Mouse (Mus musculus): ENCODE measurements around the gene Dxo. TPM values are rescaled to one million over a fixed set of nuclear protein-coding genes. Genes with fewer than 3 reads are reported as not detected.

Gene Dxo
- total RNA-seq, 2 experiments from 2014 or later: 36.6 to 40.8 TPM

DNA sequence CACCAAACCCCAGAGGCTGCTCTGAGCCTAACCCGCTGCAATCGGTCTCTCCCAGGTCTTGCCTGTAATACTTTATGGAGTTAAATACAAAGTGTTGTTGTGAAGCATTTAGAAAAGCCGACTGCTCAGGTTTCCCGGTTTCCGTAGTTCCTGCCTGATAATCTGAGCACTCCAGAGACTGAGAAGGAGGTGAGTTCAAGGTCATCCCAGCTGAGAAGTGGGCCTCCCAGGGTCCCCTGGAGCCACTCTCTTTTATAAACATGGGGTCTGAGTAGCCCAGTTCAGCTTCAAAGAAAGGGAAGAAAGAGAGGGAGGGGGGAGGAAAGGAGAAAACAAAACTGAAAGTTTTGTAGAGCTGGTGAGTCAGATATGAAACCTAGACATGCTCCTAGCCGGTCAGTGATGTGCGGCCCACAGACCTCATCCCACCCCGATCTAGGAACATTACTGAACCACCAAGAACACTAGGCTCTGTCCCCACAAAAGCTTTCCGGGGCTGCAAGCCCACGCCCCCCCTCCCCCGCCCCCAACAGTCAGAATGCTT is 42.6 kb downstream of the Dxo start, which contains the start of gene Zbtb12:
TSS of gene Zbtb12 (plus strand) at position 148 of the 544 bp plus-strand sequence.
- no peak for DNase-seq (ENCODE audit: low spot score in 2 of 2)

DNA sequence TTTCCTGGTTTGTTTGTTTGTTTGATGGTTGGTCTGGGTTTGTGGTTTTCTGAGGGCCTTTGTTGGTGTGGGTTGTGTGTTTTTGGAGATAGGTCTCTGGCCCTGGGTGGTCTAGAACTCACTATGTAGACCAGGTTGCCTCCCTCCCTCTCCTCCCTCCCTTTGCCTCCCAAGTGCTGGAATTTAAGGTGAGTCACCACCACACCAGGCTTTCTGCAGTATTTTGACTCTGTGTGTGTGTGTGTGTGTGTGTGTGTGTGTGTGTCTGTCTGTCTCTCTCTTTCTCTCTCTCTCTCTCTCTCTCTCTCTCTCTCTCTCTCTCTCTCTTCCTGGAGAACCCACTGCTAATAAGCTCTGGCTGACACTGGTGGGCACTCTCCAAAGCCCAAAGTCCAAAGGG is 44.3 kb downstream of the Dxo start:
- no peak for DNase-seq (ENCODE audit: low spot score in 2 of 2)

GRCm38 (mm10) chr17:34881683-34882310 is 45.0 kb downstream of the Dxo start, which contains the start of gene Gm20547:
Gm20547 (minus strand) TSS chr17:34882042.
- no peak for DNase-seq (ENCODE audit: low spot score in 2 of 2)

DNA sequence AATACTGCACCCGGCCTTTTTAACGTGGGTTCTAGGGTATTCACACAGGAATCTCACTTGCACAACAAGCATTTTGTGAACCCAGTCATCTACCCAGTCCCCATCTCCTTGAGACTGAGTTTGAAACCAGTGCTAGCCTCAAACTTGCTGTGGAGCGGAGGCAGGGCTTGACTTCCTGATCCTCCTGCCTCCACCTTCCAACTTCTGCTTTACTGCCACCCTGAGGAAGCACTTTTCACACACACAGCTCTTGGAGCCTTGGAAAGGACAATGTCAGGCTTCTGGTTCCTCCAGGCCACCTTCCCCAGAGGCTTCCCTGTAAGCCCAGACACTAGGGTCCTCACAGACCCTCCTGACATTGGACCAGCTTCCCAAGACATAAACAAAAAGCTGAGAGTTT is 46.5 kb downstream of the Dxo start:
- no peak for DNase-seq (ENCODE audit: low spot score in 2 of 2)

- DNase-seq (ENCODE audit: low spot score in 2 of 2): no peak
Measured at GRCm38 (mm10) chr17:34884704-34885103, 47.9 kb downstream of the Dxo start.

DNA sequence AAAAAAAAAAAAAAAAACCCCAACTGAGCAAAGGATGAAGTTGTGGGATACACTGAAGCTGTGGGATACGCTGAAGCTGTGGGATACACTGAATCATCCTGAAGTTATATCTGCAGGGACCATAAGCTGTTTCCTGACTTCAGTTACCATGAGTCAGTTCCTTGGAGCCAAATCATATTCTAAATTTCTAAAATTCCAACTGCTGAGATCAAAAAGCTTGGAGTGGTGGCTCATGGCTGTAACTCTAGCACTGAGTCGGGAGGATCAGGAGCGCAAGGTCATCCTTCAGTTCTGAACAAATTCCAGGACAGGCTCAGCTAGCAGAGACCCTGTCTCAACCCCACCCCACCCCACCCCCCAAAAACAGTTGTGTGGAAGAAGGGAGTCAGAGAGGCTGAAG is 48.8 kb downstream of the Dxo start:
- DNase-seq (ENCODE audit: low spot score in 2 of 2): no peak

GRCm38 (mm10) chr17:34887942-34888341 is 51.1 kb downstream of the Dxo start:
- DNase-seq (ENCODE audit: low spot score in 2 of 2): no peak

Small RNA genes within 50 kb of the gene (microRNA-seq; reads per million reads assigned to microRNA genes)
- gene Mir6970 (0.49 to 2.0 reads per million in 2 experiments), gene Mir6971 (2.0 to 4.3 reads per million in 2 experiments), gene Mir6972 (0 reads per million in 2 experiments)

Other genes starting within 250 kb of the Dxo start
- gene Gpsm3, start 247.2 kb upstream of the Dxo start, total RNA-seq (2021): 1 to 10 TPM; 1.8 to 2.2 TPM
- gene Pbx2, start 245.8 kb upstream of the Dxo start, total RNA-seq (2021): 10 to 100 TPM; 67.3 to 69.1 TPM
- under 1 TPM; 0.61 to 0.67 TPM for gene Ager, start 239.2 kb upstream of the Dxo start, total RNA-seq (2021)
- gene Rnf5, start 233.3 kb upstream of the Dxo start, total RNA-seq (2021): 10 to 100 TPM; 81.8 to 81.9 TPM
- gene Agpat1, start 232.8 kb upstream of the Dxo start, total RNA-seq (2021): 100 to 1,000 TPM; 162 to 175 TPM
- 1 to 10 TPM; 2.0 to 2.4 TPM for gene Egfl8, start 221.0 kb upstream of the Dxo start, total RNA-seq (2021)
- 10 to 100 TPM; 47.9 to 49.3 TPM for gene Ppt2, start 208.5 kb upstream of the Dxo start, total RNA-seq (2021)
- 100 to 1,000 TPM; 265 to 276 TPM for gene Prrt1, start 207.5 kb upstream of the Dxo start, total RNA-seq (2021)
- gene Fkbpl, start 192.3 kb upstream of the Dxo start, total RNA-seq (2021): 10 to 100 TPM; 16.6 to 18.0 TPM
- gene Atf6b, start 189.9 kb upstream of the Dxo start, total RNA-seq (2021): 10 to 100 TPM; 83.4 to 95.0 TPM
- 10 to 100 TPM; 12.1 to 12.3 TPM for gene Tnxb, start 166.5 kb upstream of the Dxo start, total RNA-seq (2021)
- 10 to 100 TPM; 71.3 to 73.0 TPM for gene C4b, start 93.1 kb upstream of the Dxo start, total RNA-seq (2021)
- under 1 TPM in 1 of 2 experiments, not detected in 1; 0.30 TPM for gene Cyp21a1, start 32.5 kb upstream of the Dxo start, total RNA-seq (2021)
- 10 to 100 TPM; 50.8 to 53.8 TPM for gene Stk19, start 74 bp upstream of the Dxo start, total RNA-seq (2021)
- gene Skiv2l, start 13.2 kb downstream of the Dxo start, total RNA-seq (2021): 10 to 100 TPM; 70.1 to 74.2 TPM
- 10 to 100 TPM; 34.1 to 39.6 TPM for gene Nelfe, start 13.4 kb downstream of the Dxo start, total RNA-seq (2021)
- gene Cfb, start 25.5 kb downstream of the Dxo start, total RNA-seq (2021): not detected
- gene Zbtb12, start 42.5 kb downstream of the Dxo start, total RNA-seq (2021): 1 to 10 TPM; 8.6 to 8.8 TPM
- under 1 TPM in 1 of 2 experiments, not detected in 1; 0.10 TPM for gene Gm20547, start 45.0 kb downstream of the Dxo start, total RNA-seq (2021)
- 1 to 10 TPM in 1 of 2 experiments, under 1 TPM in 1; 0.89 to 3.1 TPM for gene C2, start 61.2 kb downstream of the Dxo start, total RNA-seq (2021)
- 100 to 1,000 TPM; 186 to 193 TPM for gene Ehmt2, start 61.5 kb downstream of the Dxo start, total RNA-seq (2021)
- under 1 TPM in 1 of 2 experiments, not detected in 1; 0.43 TPM for gene Slc44a4, start 77.4 kb downstream of the Dxo start, total RNA-seq (2021)
- 10 to 100 TPM; 41.4 to 44.2 TPM for gene Neu1, start 94.2 kb downstream of the Dxo start, total RNA-seq (2021)
- gene Hspa1b, start 122.2 kb downstream of the Dxo start, total RNA-seq (2021): 10 to 100 TPM; 27.5 to 37.5 TPM
- not detected for gene Gm20481, start 132.9 kb downstream of the Dxo start, total RNA-seq (2021)
- gene Hspa1a, start 135.1 kb downstream of the Dxo start, total RNA-seq (2021): 10 to 100 TPM; 24.3 to 27.8 TPM
- under 1 TPM; 0.12 to 0.48 TPM for gene Hspa1l, start 135.7 kb downstream of the Dxo start, total RNA-seq (2021)
- gene Lsm2, start 144.8 kb downstream of the Dxo start, total RNA-seq (2021): 10 to 100 TPM; 18.2 to 20.7 TPM
- gene Vars, start 164.0 kb downstream of the Dxo start, total RNA-seq (2021): 10 to 100 TPM; 46.6 to 50.4 TPM
- gene Vwa7, start 179.6 kb downstream of the Dxo start, total RNA-seq (2021): under 1 TPM; 0.15 to 0.22 TPM
- 1 to 10 TPM in 1 of 2 experiments, not detected in 1; 1.4 TPM for gene Sapcd1, start 191.0 kb downstream of the Dxo start, total RNA-seq (2021)
- 1 to 10 TPM; 1.5 to 1.6 TPM for gene Msh5, start 209.7 kb downstream of the Dxo start, total RNA-seq (2021)
- 1 to 10 TPM; 7.7 to 8.3 TPM for gene Clic1, start 212.9 kb downstream of the Dxo start, total RNA-seq (2021)
- gene Ddah2, start 222.0 kb downstream of the Dxo start, total RNA-seq (2021): 10 to 100 TPM in 1 of 2 experiments, 1 to 10 TPM in 1; 9.4 to 11.0 TPM
- not detected for gene Ly6g6c, start 228.4 kb downstream of the Dxo start, total RNA-seq (2021)
- not detected for gene Mpig6b, start 229.2 kb downstream of the Dxo start, total RNA-seq (2021)
- gene Ly6g6e, start 239.9 kb downstream of the Dxo start, total RNA-seq (2021): 1 to 10 TPM; 3.6 to 5.0 TPM
- 1 to 10 TPM in 1 of 2 experiments, under 1 TPM in 1; 0.87 to 2.0 TPM for gene Ly6g6d, start 241.0 kb downstream of the Dxo start, total RNA-seq (2021)
- under 1 TPM; 0.57 to 0.58 TPM for gene Ly6g6f, start 248.6 kb downstream of the Dxo start, total RNA-seq (2021)